Mouse (Mus musculus) limb, embryonic 11.5 days (tissue): ENCODE results near the gene Osbpl9. TPM values are rescaled to one million over a fixed set of nuclear protein-coding genes. Genes with fewer than 3 reads are reported as not detected.

Experiments used
- ATAC-seq: fragments of 200-750 bp; cut with Nextera tagmentation; 2 replicates; pipeline ENCODE4 v1.8.0; 2017; ENCODE audit warnings: low read depth; ENCODE audit not compliant: insufficient number of reproducible peaks, low FRiP score, low TSS enrichment
- DNase-seq: peaks from one replicate; pipeline ENCODE4 v3.0.0-alpha.2; 2015; ENCODE audit warnings: low spot score
- H3K27ac ChIP-seq: fragments of 300-500 bp; sonication (generic); replicated peaks from 2 replicates; pipeline ENCODE4 v1.5.1; 2014; ENCODE audit warnings: low read depth, mild to moderate bottlenecking, low read length
- H3K27me3 ChIP-seq: fragments of 300-500 bp; sonication (generic); 2 replicates; pipeline ENCODE4 v1.6.1; 2014; ENCODE audit warnings: mild to moderate bottlenecking, low read length, mixed read lengths; ENCODE audit not compliant: control insufficient read depth, insufficient read depth
- H3K36me3 ChIP-seq: fragments of 300-500 bp; sonication (generic); 2 replicates; pipeline ENCODE4 v1.6.1; 2014; ENCODE audit warnings: mild to moderate bottlenecking, low read length, moderate library complexity, mixed read lengths; ENCODE audit not compliant: control insufficient read depth, insufficient read depth
- H3K4me1 ChIP-seq: fragments of 300-500 bp; sonication (generic); 2 replicates; pipeline ENCODE4 v1.6.1; 2014; ENCODE audit warnings: low read length, mixed read lengths; ENCODE audit not compliant: control insufficient read depth, insufficient read depth
- H3K4me2 ChIP-seq: fragments of 300-500 bp; sonication (generic); 2 replicates; pipeline ENCODE4 v1.6.1; 2014; ENCODE audit warnings: low read depth, mild to moderate bottlenecking, moderate library complexity; ENCODE audit not compliant: severe bottlenecking
- H3K4me3 ChIP-seq: fragments of 300-500 bp; sonication (generic); 2 replicates; pipeline ENCODE4 v1.5.1; 2014; ENCODE audit warnings: low read depth, low read length
- H3K9ac ChIP-seq: fragments of 300-500 bp; sonication (generic); 2 replicates; pipeline ENCODE4 v1.6.1; 2014; ENCODE audit warnings: mild to moderate bottlenecking, low read length
- H3K9me3 ChIP-seq: fragments of 300-500 bp; sonication (generic); 2 replicates; pipeline ENCODE4 v1.6.1; 2016; ENCODE audit warnings: low read length; ENCODE audit not compliant: control insufficient read depth
- WGBS: fragments of 180-500 bp; shearing (Covaris S2); extraction: QIAGEN DNeasy Blood & Tissue Kit; methylation state at CpG from one replicate; pipeline ENCODE4 v1.1.7; 2014; 5-methylcytosine and 5-hydroxymethylcytosine counted together
- microRNA counts: library from miRNA; unstranded; fragments of <30 nt; microRNA quantifications from one replicate; lab custom pipeline; 2016
- microRNA-seq: library from miRNA; unstranded; fragments of <30 nt; microRNA quantifications from one replicate; pipeline ENCODE4, GENCODE M21; 2016
- polyA plus RNA-seq: library from polyadenylated mRNA; unstranded; fragments of >200 nt; fragmentation: Nextera tagmentation; extraction: Ambion mirVana; gene quantifications from 2 replicates; pipeline ENCODE4 v1.2.1, GENCODE M21; 2014

The Osbpl9 gene
- polyA plus RNA-seq, 1 experiment from 2014 or later = 71.9 TPM

DNA sequence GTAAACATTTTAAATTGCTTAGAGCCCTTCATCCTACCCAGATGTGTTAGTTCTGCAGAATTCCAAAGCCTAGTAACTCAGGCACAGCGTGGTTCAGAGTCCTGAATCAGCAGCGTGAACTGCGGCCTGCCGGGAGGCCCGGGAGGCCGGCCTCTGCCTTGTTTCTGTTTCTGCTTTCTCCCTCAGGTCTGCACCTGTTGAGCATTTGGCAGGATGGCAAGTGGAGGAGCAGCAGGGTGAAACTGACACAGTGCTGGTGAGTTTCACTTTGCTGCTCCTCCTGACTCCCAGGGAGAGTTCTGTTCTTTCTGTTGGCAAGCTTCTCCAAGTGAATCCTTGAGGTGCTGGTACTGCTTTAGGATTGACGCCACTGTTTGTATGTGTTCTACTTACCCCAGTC, 184.6 kb downstream of the Osbpl9 start:
- H3K9ac ChIP-seq = no peak overlapping the region
- no peak overlapping the region for H3K4me3 ChIP-seq
- H3K27me3 ChIP-seq = no peaks in the 10 kb centered on the region
- H3K4me2 ChIP-seq = no peak overlapping the region
- no peaks in the 10 kb centered on the region for H3K4me1 ChIP-seq
- no peak for ATAC-seq
- no peaks in the 10 kb centered on the region for H3K9me3 ChIP-seq
- peaks cover 2% of the 10 kb centered on the region; the same call in 1 of the 2 replicates for H3K36me3 ChIP-seq
- 75% methylated on average over 7 of the region's 7 CpGs for WGBS
- no peak overlapping the region for H3K27ac ChIP-seq
- no peak for DNase-seq

DNA sequence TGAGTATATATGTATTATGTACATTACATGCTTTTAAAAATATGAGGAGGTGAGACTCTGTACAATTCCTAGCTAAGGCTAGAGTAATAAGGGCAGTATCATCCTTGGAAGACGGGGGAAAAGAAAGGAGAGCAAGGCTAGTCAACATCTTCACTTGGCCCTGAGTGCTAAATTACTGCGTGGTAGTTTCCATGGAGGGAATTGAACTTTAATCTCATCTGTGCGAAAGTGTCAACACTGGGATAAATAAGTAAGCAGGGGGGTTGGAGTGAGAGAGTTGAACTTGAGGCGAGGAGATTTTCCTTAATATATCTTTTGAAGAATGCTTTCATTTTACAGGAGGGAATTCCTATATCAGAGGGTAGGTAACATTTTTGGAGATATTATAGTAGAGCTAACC, 188.0 kb downstream of the Osbpl9 start:
- Histone ChIP-seq H3K27me3 (no peaks in the 10 kb centered on the region), H3K9me3 (no peaks in the 10 kb centered on the region), H3K4me3 (no peak overlapping the region), H3K4me1 (no peaks in the 10 kb centered on the region), H3K27ac (no peak overlapping the region), H3K9ac (no peak overlapping the region), H3K4me2 (no peak overlapping the region), H3K36me3 (peaks cover 2% of the 10 kb centered on the region; the same call in 1 of the 2 replicates)
- no peak for DNase-seq
- 94% methylated on average over 4 of the region's 4 CpGs for WGBS
- ATAC-seq = no peak

MicroRNAs within 50 kb of the gene (microRNA counts, 519-probe panel; counts per million panel counts)
- not detected for microRNA mmu-miR-761 (lab: Ali Mortazavi, UCI)

Small RNA genes within 50 kb of the gene (microRNA-seq; reads per million reads assigned to microRNA genes)
- not detected for gene Mir761

Other genes with a start within 250 kb of the Osbpl9 start
- gene Nrd1, start 201.6 kb downstream of the Osbpl9 start, polyA plus RNA-seq = 54.6 and 67.7 TPM in 2 replicates
- gene Calr4, start 32.2 kb upstream of the Osbpl9 start, polyA plus RNA-seq = not detected in 2 replicates
- gene Eps15, start 78.0 kb upstream of the Osbpl9 start, polyA plus RNA-seq = 38.7 and 40.7 TPM in 2 replicates
- gene Ttc39a, start 204.4 kb upstream of the Osbpl9 start, polyA plus RNA-seq = 6.1 and 6.3 TPM in 2 replicates